Comparison of ENCODE assay signal across 23 mouse cellular contexts in genomic region chr8:111855977-111856376, GRCm38 (mm10). TPM values are rescaled to one million over a fixed set of nuclear protein-coding genes. Genes with fewer than 3 reads are reported as not detected.
"Had no signal": no experiment of that assay in that cellular context is flagged by ENCODE, and none has a peak within 500 bp of the region (broad histone marks: within the 10 kb centered on the region; RNA-seq: fewer than 3 reads in every experiment).

No protein-coding gene starts in this region.

- H3K27me3 ChIP-seq: kidney, embryonic 15.5 days; limb, embryonic 12.5 days; limb, embryonic 15.5 days; midbrain, embryonic 12.5 days; midbrain, embryonic 15.5 days; neural tube, embryonic 12.5 days; neural tube, embryonic 15.5 days; stomach, embryonic 15.5 days had no signal

- H3K9me3 ChIP-seq: kidney, embryonic 15.5 days; limb, embryonic 12.5 days; limb, embryonic 15.5 days; midbrain, embryonic 12.5 days; midbrain, embryonic 15.5 days; neural tube, embryonic 12.5 days; neural tube, embryonic 15.5 days; stomach, embryonic 15.5 days had no signal

- H3K36me3 ChIP-seq: limb, embryonic 15.5 days; midbrain, embryonic 12.5 days; midbrain, embryonic 15.5 days; neural tube, embryonic 12.5 days; neural tube, embryonic 15.5 days; stomach, embryonic 15.5 days had no signal

- DNase-seq: kidney, adult 2 months; kidney, postnatal 10 days; kidney, postnatal 36 days; layer of hippocampus, postnatal 36 days; left cerebral cortex, postnatal 4 days; liver, postnatal 0 days; lung, embryonic 14.5 days; right cerebral cortex, adult 18-20 months; right cerebral cortex, postnatal 14 days; right cerebral cortex, postnatal 4 days; thymus, postnatal 25 days had no signal

- H3K9ac ChIP-seq: kidney, embryonic 15.5 days; limb, embryonic 12.5 days; limb, embryonic 15.5 days; liver, embryonic 14.5 days; liver, postnatal 0 days; lung, embryonic 14.5 days; midbrain, embryonic 12.5 days; midbrain, embryonic 15.5 days; neural tube, embryonic 12.5 days; neural tube, embryonic 15.5 days; stomach, embryonic 15.5 days had no signal

- ATAC-seq: liver, postnatal 0 days; lung, postnatal 0 days; midbrain, embryonic 15.5 days had no signal

- H3K4me3 ChIP-seq: kidney, embryonic 15.5 days; left cerebral cortex, adult 2 months; limb, embryonic 12.5 days; limb, embryonic 15.5 days; midbrain, embryonic 12.5 days; midbrain, embryonic 15.5 days; neural tube, embryonic 12.5 days; neural tube, embryonic 15.5 days; stomach, embryonic 15.5 days had no signal

- H3K27ac ChIP-seq: kidney, embryonic 15.5 days; left cerebral cortex, adult 2 months; limb, embryonic 12.5 days; limb, embryonic 15.5 days; liver, embryonic 14.5 days; macrophage; midbrain, embryonic 12.5 days; midbrain, embryonic 15.5 days; neural tube, embryonic 12.5 days; neural tube, embryonic 15.5 days; stomach, embryonic 15.5 days had no signal

RNA-seq across cellular contexts. Expression of gene Chst5, which starts 54.3 kb away (rescaled TPM):
- polyA plus RNA-seq: liver, postnatal 0 days; macrophage had no signal
